Mouse (Mus musculus): ENCODE data around the gene Lsm12. TPM values are rescaled to one million over a fixed set of nuclear protein-coding genes. Genes with fewer than 3 reads are reported as not detected.
A peak's percentile ranks its signal among the peaks of the same experiment; 100 is the strongest.

Lsm12 gene
- polyA plus RNA-seq, 2 experiments = 40.0 to 83.8 TPM

DNA sequence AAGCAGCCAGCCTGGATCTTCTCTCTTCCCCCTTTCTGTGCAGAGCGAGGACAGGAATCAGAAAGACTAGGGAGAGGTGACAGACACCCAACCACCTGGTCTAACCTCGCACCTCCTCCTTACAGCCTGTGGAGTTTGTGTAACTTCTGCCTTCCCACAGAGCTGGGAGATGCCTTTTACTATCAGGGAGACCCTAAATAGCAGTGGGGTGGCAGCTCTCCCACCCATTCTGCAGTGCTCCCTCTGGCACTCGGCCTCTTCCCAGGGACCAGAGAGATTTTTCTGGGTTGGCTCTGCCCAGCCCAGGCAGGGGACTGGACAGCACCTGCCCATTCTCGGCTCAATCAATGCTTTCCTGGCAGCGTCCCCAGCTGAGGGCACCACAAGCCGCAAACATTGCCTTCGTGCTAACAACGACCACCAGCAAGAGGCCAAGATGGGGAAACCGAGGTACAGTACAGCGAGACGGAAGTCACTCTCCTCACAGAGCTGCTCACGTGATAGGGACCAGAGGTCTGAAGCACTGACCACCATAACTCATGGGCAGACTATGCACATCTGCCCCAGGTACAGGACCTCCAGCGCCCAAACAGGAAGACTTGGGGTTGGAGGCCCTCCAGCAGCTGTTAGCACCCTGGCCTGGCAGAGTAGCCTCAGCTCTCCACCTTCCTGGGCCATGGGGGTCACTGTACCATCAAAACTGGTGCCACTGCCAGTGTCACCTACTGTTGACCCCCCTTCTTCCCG lies 34.3 kb upstream of the Lsm12 start:
- TF ChIP-seq POLR2A (IDR thresholded peaks at IDR 0.05; ENCODE audit: borderline replicate concordance, extremely low read depth, insufficient read depth, insufficient read length) = no peak
- H3K9ac ChIP-seq (ENCODE audit: low read depth, low read length, severe bottlenecking) = peak overlapping the region; percentile 51; the same call in 1 of the 2 replicates
- no peak for ATAC-seq (ENCODE audit: low FRiP score, low read depth)

DNA sequence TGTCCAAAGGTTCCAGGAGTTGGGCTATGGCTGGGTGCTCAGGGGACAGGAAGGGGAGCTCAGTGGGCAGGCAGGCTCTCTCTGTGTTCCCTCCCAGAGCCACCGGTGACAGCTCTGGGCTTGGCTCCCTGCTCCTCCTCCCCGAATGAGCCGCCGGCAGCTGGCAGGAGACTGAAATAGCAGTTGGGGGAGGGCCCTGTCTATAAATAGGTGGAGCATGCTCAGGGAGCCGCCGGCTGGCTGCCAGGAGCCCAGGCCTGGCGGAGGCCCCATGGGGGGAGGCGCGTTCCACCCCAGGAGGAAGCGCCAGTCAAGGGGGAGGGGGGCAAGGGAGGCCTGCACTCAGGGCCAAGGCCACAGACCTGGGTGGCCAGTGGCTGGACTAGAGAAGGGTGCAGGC lies 33.7 kb upstream of the Lsm12 start:
- peak overlapping the region; percentile 41 for H3K4me3 ChIP-seq (replicated peaks; ENCODE audit: low read length)
- ATAC-seq (ENCODE audit: low FRiP score, low read depth) (peak; percentile 66), DNase-seq (ENCODE audit: low spot score) (peak; percentile 93)
- peaks cover 62% of the 10 kb centered on the region for H3K4me1 ChIP-seq (ENCODE audit: control insufficient read depth, insufficient read depth, low read length)
- peaks cover 23% of the 10 kb centered on the region for H3K36me3 ChIP-seq (ENCODE audit: control insufficient read depth, insufficient read depth, low read length)
- peak overlapping the region; percentile 68 for H3K27ac ChIP-seq (replicated peaks; ENCODE audit: low read depth, low read length)
- H3K27me3 ChIP-seq (ENCODE audit: control insufficient read depth, insufficient read depth, low read length) = no peaks in the 10 kb centered on the region
- 0% methylated on average over 10 of the region's 10 CpGs for WGBS
- peak overlapping the region; percentile 78 for H3K4me2 ChIP-seq (replicated peaks; ENCODE audit: low read depth, low read length, severe bottlenecking)
- no peaks in the 10 kb centered on the region for H3K9me3 ChIP-seq (ENCODE audit: control insufficient read depth, low read length)
- peak; percentile 40; the same call in 1 of the 2 replicates for TF ChIP-seq POLR2A (IDR thresholded peaks at IDR 0.05; ENCODE audit: borderline replicate concordance, extremely low read depth, insufficient read depth, insufficient read length)
- H3K9ac ChIP-seq (ENCODE audit: low read depth, low read length, severe bottlenecking) = peak overlapping the region; percentile 51

More for the DNA sequence above, 34.3 kb upstream of the Lsm12 start:
- Histone ChIP-seq H3K4me1 (ENCODE audit: control insufficient read depth, insufficient read depth, low read length) (peaks cover 63% of the 10 kb centered on the region), H3K9me3 (ENCODE audit: control insufficient read depth, low read length) (no peaks in the 10 kb centered on the region), H3K36me3 (ENCODE audit: control insufficient read depth, insufficient read depth, low read length) (peaks cover 23% of the 10 kb centered on the region), H3K27ac (replicated peaks; ENCODE audit: low read depth, low read length) (peak overlapping the region; percentile 68), H3K27me3 (ENCODE audit: control insufficient read depth, insufficient read depth, low read length) (no peaks in the 10 kb centered on the region), H3K4me3 (replicated peaks; ENCODE audit: low read length) (peak overlapping the region; percentile 41; the same call in 1 of the 2 replicates), H3K4me2 (replicated peaks; ENCODE audit: low read depth, low read length, severe bottlenecking) (peak overlapping the region; percentile 78)
- 54% methylated on average over 13 of the region's 14 CpGs for WGBS
- no peak for DNase-seq (ENCODE audit: low spot score)

DNA sequence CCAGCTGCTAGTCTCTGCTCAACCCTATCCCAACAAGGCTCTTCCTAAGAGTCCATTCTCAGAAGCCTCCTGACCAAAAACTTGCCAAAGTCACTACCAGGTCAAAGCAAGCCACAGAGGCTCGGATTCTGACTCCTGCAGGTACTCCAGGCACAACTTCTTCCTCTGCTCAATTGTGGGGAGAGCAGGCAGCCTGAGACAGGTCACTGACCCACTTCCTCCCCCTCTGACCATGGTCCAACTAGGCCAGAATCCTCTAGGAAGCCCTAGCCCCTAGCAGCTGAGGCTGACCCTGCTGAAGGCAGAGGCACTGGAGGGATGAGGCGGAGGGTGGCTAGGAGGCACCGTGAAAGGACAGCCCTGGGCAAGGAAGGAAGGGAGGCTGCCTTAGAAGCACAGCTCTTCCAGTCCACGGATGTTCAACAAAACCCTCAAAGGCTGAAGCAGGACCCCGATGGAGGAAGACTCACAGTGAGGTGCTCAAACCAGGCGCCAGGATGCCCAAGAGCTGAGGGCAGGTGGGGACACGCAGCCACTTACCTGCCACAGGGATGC lies 32.9 kb upstream of the Lsm12 start:
- H3K4me3 ChIP-seq (replicated peaks; ENCODE audit: low read length) = peak overlapping the region; percentile 41
- peak overlapping the region; percentile 68; the same call in 1 of the 2 replicates for H3K27ac ChIP-seq (replicated peaks; ENCODE audit: low read depth, low read length)
- peaks cover 24% of the 10 kb centered on the region for H3K36me3 ChIP-seq (ENCODE audit: control insufficient read depth, insufficient read depth, low read length)
- H3K4me2 ChIP-seq (replicated peaks; ENCODE audit: low read depth, low read length, severe bottlenecking) = peak overlapping the region; percentile 78
- H3K9ac ChIP-seq (ENCODE audit: low read depth, low read length, severe bottlenecking) = peak overlapping the region; percentile 51
- TF ChIP-seq POLR2A (IDR thresholded peaks at IDR 0.05; ENCODE audit: borderline replicate concordance, extremely low read depth, insufficient read depth, insufficient read length) = no peak
- H3K9me3 ChIP-seq (ENCODE audit: control insufficient read depth, low read length) = no peaks in the 10 kb centered on the region
- H3K4me1 ChIP-seq (ENCODE audit: control insufficient read depth, insufficient read depth, low read length) = peaks cover 60% of the 10 kb centered on the region
- no peaks in the 10 kb centered on the region for H3K27me3 ChIP-seq (ENCODE audit: control insufficient read depth, insufficient read depth, low read length)
- DNase-seq (ENCODE audit: low spot score) (no peak), ATAC-seq (ENCODE audit: low FRiP score, low read depth) (no peak)
- 65% methylated on average over 7 of the region's 7 CpGs for WGBS

DNA sequence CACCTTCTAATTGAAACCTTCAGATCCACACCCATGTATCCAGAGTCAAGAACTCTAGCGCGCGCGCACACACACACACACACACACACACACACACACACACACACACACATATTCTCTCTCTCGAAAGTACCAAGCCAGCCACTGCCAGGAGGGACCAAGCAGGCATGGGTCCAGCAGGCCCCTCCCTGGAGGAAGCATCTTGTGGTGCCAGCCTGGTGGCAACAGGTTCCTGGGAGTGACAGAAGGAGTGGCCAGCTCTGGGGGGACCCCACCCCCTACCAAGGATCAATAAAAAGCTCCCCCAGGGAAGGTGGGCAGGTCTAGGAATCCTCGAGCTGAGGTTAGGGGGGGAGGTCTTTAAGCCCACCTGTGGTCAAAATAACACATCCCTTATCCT lies 32.3 kb upstream of the Lsm12 start:
- Histone ChIP-seq H3K4me2 (replicated peaks; ENCODE audit: low read depth, low read length, severe bottlenecking) (peak overlapping the region; percentile 78), H3K27me3 (ENCODE audit: control insufficient read depth, insufficient read depth, low read length) (no peaks in the 10 kb centered on the region), H3K9me3 (ENCODE audit: control insufficient read depth, low read length) (no peaks in the 10 kb centered on the region), H3K36me3 (ENCODE audit: control insufficient read depth, insufficient read depth, low read length) (peaks cover 18% of the 10 kb centered on the region), H3K4me3 (replicated peaks; ENCODE audit: low read length) (peak overlapping the region; percentile 41), H3K4me1 (ENCODE audit: control insufficient read depth, insufficient read depth, low read length) (peaks cover 61% of the 10 kb centered on the region), H3K27ac (replicated peaks; ENCODE audit: low read depth, low read length) (no peak overlapping the region), H3K9ac (ENCODE audit: low read depth, low read length, severe bottlenecking) (no peak overlapping the region)
- DNase-seq (ENCODE audit: low spot score) = no peak
- 65% methylated on average over 6 of the region's 6 CpGs for WGBS
- TF ChIP-seq POLR2A (IDR thresholded peaks at IDR 0.05; ENCODE audit: borderline replicate concordance, extremely low read depth, insufficient read depth, insufficient read length) = no peak
- ATAC-seq (ENCODE audit: low FRiP score, low read depth) = no peak

DNA sequence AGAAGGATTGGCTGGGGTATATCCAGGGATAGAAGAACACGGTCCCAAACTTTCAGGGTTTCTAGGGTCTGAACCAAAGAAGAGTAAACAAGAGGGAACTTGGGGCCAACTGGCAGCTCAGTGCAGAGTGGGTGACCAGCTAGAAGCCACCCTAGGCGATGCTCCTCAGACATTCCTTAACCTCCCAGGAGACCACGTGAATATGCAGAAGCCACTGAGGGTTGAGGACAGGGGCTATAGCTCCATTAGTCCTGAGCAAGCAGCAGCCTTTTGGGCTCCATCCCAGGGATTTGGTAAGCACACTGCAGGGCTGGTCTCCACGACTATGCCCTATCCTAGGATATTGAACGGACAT lies 31.8 kb upstream of the Lsm12 start:
- Histone ChIP-seq H3K4me1 (ENCODE audit: control insufficient read depth, insufficient read depth, low read length) (peaks cover 63% of the 10 kb centered on the region), H3K4me2 (replicated peaks; ENCODE audit: low read depth, low read length, severe bottlenecking) (peak overlapping the region; percentile 78), H3K9me3 (ENCODE audit: control insufficient read depth, low read length) (no peaks in the 10 kb centered on the region), H3K36me3 (ENCODE audit: control insufficient read depth, insufficient read depth, low read length) (peaks cover 18% of the 10 kb centered on the region; the same call in 1 of the 2 replicates), H3K9ac (ENCODE audit: low read depth, low read length, severe bottlenecking) (no peak overlapping the region), H3K27me3 (ENCODE audit: control insufficient read depth, insufficient read depth, low read length) (no peaks in the 10 kb centered on the region), H3K4me3 (replicated peaks; ENCODE audit: low read length) (peak overlapping the region; percentile 41), H3K27ac (replicated peaks; ENCODE audit: low read depth, low read length) (0 out of 2 replicates have a peak overlapping the region, but pooled peaks have one; percentile 8)
- TF ChIP-seq POLR2A (IDR thresholded peaks at IDR 0.05; ENCODE audit: borderline replicate concordance, extremely low read depth, insufficient read depth, insufficient read length) = no peak
- no peak for ATAC-seq (ENCODE audit: low FRiP score, low read depth)
- 49% methylated on average over 5 of the region's 5 CpGs for WGBS
- no peak for DNase-seq (ENCODE audit: low spot score)
